Mouse (Mus musculus): ENCODE data around the gene Zfp346.
"Not testable (repeated sequence)": the region's sequence is repeated elsewhere in the genome, so short reads cannot be mapped to it uniquely, and the experiment has no call there.

The Zfp346 gene

DNA sequence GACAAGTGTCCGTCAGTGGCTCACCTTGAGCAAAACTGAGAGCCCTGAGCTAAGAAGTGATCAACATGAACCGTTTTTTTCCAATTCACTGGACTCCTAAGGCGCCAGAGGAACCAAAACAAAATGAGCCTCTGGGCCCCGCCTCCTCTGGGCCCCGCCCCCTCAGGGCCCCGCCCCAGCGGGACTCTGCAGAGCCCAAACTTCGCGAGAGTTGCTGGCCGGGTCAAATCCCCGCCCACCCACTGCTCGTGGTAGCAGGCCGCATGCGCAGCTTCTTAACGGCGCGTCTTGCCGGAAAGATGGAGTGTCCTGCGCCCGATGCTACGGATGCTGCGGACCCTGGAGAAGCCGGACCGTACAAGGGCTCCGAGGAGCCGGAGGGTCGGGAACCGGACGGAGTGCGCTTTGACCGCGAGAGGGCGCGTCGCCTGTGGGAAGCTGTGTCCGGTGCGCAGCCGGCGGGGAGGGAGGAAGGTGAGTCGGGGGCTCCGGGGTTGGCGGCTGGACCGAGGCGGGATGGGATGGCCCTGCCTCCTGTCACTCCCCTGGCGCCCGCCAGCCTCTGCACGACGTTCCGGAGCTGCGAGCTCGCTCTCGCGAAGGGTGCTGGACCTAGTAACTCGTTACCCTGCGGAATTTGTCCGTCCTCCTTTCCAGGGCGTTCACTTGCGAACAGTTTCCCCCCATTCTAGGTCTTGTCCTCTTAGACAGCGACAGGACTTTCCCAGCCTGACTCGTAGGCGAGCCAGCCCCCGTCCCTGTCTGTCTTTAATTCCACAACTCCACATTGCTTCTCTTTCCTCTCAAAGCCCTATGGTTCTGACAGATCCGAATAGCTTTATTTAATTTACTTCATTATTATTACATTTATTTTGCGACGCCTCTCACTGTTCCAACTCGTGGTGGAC, at the start of gene Zfp346:
TSS of gene Zfp346 (plus strand) at position 267 of the 908 bp plus-strand sequence.
- DNase-seq, result peak; percentile 95

DNA sequence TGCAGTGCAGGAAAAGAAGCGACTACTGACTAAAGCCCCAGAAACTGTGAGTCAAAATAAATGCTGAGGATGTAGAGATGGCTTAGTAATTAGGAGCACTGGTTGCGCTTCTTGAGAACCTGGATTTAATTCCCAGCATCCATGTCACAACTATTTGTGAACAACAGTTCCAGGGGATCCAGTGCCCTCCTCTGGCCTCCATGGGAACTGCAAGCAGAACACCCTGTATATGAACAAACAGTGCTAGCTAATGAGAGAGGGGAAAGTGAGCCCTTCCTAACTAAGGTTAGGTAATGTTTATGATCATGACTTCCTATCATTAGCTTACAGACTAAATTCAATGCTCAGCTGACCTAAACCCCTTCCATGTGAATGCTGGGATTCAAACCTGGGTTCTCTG, 47.1 kb upstream of the Zfp346 start:
- no peak for DNase-seq

DNA sequence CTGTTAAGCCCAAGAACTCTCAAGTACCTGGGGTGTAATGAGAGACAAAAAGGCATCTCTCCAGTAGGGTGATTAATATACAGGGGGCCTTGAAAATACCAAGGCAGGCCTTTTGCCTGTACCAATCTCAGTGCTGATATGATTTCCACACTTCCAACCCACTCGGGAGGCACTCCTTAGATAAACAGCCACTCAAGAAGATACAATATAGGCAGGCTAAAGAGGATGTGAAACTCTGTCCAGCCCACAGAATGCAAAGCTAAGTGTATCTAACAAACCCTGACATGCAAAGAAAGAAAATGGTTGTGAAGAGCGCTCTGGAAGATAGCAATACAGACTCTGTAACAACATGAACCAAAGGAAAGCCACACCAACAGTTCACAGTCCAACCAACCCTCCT, 41.8 kb upstream of the Zfp346 start:
- no peak for DNase-seq

GRCm38 (mm10) chr13:55069719-55070118, 35.4 kb upstream of the Zfp346 start:
- DNase-seq, result no peak

DNA sequence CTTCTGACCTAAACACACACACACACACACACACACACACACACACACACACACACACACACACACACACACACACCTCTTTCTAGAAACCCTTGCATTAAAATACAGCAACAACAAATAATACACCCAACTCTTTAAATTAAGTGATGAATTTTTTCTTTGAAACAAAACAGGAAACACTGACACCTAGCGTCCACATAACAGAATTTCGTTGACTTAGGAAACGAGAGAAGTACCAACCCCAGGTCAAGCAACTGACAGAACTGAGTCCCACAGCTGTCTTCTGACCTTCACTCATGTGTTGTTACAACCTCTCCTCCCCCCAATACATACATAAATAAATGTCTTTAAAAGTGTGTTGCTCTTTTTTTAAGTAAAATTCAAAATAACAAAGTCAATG, 33.8 kb upstream of the Zfp346 start:
- no peak for DNase-seq

- DNase-seq, result no peak
Observed at GRCm38 (mm10) chr13:55075597-55075996, 29.5 kb upstream of the Zfp346 start.

- DNase-seq, result no peak
Observed at GRCm38 (mm10) chr13:55092588-55092987, 12.5 kb upstream of the Zfp346 start.

DNA sequence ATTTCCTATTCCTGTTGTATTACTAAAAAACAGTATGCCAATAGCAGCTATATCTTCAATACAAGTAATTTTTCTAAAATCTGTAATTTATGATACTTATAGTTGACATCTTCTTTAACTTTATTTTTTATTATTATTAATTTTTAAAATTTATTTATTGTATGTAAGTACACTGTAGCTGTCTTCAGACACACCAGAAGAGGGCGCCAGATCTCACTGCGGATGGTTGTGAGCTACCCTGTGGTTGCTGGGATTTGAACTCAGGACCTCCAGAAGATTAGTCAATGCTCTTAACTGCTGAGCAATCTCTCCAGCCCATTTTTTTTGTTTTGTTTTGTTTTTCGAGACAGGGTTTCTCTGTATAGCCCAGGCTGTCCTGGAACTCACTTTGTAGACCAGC, 7.3 kb upstream of the Zfp346 start:
- not testable (repeated sequence) for DNase-seq

GRCm38 (mm10) chr13:55099066-55099725, 5.9 kb upstream of the Zfp346 start:
- DNase-seq, result no peak

- DNase-seq, result peak; percentile 81
Observed at GRCm38 (mm10) chr13:55099726-55100478, 5.2 kb upstream of the Zfp346 start, which contains the start of gene Uimc1. Gene Uimc1 (minus strand): TSS chr13:55100300.

DNA sequence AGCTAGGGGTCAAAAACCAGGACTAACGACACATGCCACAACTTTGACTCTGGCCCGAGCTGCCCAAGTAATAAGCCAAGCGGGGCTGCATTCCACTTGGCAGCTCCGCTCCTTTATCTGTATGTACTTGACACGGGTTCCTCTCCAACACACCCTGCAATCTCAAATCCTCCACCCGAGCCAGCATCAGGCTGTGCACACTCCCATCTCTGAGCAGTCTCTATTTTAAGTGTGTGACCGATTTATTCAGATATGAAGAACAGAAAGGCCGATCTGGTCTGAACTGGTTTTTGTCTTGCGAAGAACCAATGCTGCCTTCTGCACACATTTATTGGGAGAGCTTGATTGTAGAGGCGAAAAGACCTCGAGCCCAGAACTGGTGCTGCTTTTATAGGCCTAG, 3.5 kb upstream of the Zfp346 start:
- DNase-seq, result no peak

DNA sequence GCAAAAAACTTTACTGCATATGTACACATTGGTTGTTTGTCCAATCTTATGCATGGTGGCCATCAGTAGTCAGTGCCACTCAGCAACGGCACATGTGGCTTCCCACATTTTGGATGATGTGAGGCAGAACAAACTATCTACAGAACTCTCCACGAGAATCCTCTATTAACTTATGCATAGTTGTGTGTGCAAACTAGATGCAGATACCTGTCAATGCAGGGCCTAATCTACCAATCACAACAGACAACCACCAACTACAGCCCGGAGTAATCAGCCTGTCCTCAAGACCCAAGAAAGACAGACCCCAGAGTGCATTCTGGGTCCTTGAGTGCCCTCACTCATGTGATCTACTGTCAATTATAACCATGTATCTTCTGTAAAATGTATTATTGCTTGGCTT, 2.7 kb upstream of the Zfp346 start:
- DNase-seq, result no peak

- DNase-seq, result no peak
Observed at GRCm38 (mm10) chr13:55103351-55103750, 1.8 kb upstream of the Zfp346 start.

DNA sequence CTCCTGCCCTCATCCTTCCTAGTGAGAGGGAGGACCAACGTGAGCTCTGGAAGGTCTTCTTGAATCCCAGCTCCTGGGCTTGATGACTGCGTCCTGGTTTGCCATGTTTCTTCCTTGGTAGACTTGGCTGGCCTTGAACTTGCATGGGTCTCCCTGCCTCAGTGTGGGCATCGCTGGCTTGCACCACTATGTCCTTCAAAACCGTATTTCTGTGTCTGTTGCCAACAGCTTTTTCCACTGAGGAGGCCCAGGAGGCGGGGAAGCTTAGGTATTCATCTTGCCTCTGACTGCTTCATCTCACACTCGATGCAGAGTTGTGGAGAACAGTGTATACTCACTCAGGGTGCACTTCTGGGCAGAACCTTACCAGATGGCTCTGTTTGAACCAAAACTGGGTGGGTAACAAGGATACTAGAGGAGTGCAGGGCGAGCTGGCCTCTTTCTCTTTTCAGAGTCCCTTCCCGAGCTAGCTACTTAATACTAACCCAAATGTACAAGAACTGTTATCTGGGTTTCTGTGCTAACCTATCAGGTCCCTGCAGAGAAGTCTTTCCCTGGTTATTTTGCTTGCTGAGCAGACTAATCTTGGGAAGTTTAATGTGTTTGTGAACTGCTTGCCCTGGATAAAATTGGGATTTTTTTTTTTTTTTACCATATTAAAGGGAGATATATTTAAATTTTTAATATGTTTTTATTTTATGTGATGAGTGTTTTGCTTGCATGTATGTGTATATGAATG, 1.0 kb downstream of the Zfp346 start:
- DNase-seq, result no peak

DNA sequence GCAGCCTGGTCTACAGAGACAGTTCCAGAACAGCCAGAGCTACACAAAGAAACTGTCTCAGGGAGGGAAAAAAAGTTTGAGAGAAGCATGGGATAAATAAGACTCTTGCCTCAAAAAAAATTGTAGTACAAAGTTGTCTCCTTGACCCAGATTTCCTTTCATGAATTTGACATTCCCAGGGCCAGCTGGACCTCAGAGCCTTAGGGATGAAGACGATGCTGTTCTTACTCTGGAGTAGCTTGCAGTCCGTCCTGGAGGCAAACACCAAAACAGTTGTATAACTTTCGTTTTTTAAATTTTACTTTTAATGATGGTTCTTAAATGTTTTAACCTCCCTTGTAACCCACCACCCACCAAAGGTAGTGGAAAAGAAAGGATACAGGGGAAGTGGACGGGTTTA, 2.0 kb downstream of the Zfp346 start:
- DNase-seq, result no peak

GRCm38 (mm10) chr13:55107694-55108093, 2.6 kb downstream of the Zfp346 start:
- DNase-seq, result no peak

GRCm38 (mm10) chr13:55114375-55114774, 9.3 kb downstream of the Zfp346 start:
- no peak for DNase-seq

DNA sequence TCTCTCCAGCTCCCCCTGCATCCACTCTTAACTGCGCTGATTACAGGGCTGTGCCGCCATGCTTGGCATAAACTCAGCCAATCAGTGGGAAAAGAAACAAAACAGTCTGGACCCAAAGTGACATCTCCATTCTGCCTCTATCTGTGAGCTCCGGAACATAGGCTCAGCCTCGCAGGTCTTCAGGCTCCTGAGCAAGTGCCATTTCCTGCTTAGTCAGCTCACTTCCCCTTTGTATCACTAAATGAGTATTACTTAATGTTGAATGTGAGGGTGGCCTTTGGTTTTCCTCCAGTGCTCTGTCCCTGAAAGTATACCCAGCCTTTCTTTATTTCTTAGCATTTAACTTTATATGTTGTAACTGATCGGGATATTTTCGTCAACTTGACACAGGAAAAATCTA, 19.8 kb downstream of the Zfp346 start:
- no peak for DNase-seq

DNA sequence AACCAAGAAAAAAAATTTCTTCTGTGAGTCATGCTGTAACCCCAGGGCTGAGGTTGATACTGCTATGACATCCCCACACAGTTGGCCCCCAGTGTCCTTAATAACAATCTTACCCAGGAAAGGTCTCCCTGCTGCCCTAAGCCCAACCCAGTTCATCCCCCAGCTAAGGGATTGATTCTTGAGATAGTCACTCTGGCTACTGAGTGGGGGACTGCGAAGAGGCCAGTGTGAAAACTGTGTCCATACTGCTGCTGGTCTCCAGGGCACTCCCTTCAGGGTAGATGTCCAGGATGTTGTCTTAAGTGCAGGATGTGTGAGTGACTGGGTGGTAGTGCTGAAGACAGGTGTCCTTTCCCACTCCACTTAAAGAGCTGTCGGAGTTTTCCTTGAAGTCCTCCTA, 28.3 kb downstream of the Zfp346 start, which contains the start of gene Gm17617:
TSS of gene Gm17617 (minus strand) at position 101 of the 400 bp plus-strand sequence.
- no peak for DNase-seq

- no peak for DNase-seq
Observed at GRCm38 (mm10) chr13:55135382-55135781, 30.3 kb downstream of the Zfp346 start.

DNA sequence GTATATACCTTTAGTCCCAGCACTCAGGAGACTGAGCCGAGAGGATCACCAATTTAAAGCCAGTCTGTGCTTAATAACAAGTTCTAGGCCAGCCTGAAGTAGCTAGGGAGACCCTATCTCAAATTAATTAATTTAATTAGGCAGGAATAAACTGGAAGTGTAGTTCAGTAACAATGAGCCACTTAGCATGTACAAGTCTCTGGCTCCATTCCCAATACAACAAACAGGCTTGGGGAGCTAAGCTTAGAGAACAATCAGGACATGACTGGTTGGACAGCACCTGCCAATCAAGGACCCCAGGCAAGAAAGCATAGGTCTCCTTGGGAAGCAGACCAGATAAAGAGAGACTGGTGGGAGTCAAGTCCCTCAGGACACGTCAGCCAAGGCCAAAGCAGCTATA, 35.2 kb downstream of the Zfp346 start:
- no peak for DNase-seq

- DNase-seq, result no peak
Observed at GRCm38 (mm10) chr13:55152621-55153415, 47.7 kb downstream of the Zfp346 start, which contains the start of gene Fgfr4. Gene Fgfr4 (plus strand): TSS chr13:55152640.
